Mouse (Mus musculus) hindbrain, embryonic 11.5 days (tissue): Measurements from ENCODE around the gene Asz1. TPM values are rescaled to one million over a fixed set of nuclear protein-coding genes. Genes with fewer than 3 reads are reported as not detected.

Experiments used
- ATAC-seq: fragments of 200-750 bp; cut with Nextera tagmentation; 2 replicates; pipeline ENCODE4 v1.8.0; 2017; ENCODE audit warnings: mild to moderate bottlenecking, moderate TSS enrichment, moderate library complexity; ENCODE audit not compliant: low FRiP score
- DNase-seq: peaks from one replicate; pipeline ENCODE4 v3.0.0-alpha.2; 2015; ENCODE audit warnings: low spot score
- H3K27ac ChIP-seq: fragments of 300-500 bp; sonication (generic); 2 replicates; pipeline ENCODE4 v1.5.1; 2014; ENCODE audit warnings: mild to moderate bottlenecking, low read depth, low read length
- H3K27me3 ChIP-seq: fragments of 300-500 bp; sonication (generic); 2 replicates; pipeline ENCODE4 v1.6.1; 2014; ENCODE audit warnings: mild to moderate bottlenecking, low read length, moderate library complexity, mixed read lengths; ENCODE audit not compliant: control insufficient read depth, insufficient read depth
- H3K36me3 ChIP-seq: fragments of 300-500 bp; sonication (generic); 2 replicates; pipeline ENCODE4 v1.6.1; 2014; ENCODE audit warnings: mild to moderate bottlenecking, low read length, moderate library complexity, mixed read lengths; ENCODE audit not compliant: control insufficient read depth, insufficient read depth
- H3K4me1 ChIP-seq: fragments of 300-500 bp; sonication (generic); replicated peaks from 2 replicates; pipeline ENCODE4 v1.6.1; 2014; ENCODE audit warnings: low read length, mixed read lengths; ENCODE audit not compliant: control insufficient read depth, insufficient read depth
- H3K4me2 ChIP-seq: fragments of 300-500 bp; sonication (generic); replicated peaks from 2 replicates; pipeline ENCODE4 v1.6.1; 2014; ENCODE audit warnings: mild to moderate bottlenecking, low read depth, low read length
- H3K4me3 ChIP-seq: fragments of 300-500 bp; sonication (generic); 2 replicates; pipeline ENCODE4 v1.5.1; 2014; ENCODE audit warnings: low read depth, low read length
- H3K9ac ChIP-seq: fragments of 300-500 bp; sonication (generic); 2 replicates; pipeline ENCODE4 v1.6.1; 2014; ENCODE audit warnings: low read depth, low read length
- H3K9me3 ChIP-seq: fragments of 300-500 bp; sonication (generic); 2 replicates; pipeline ENCODE4 v1.6.1; 2016; ENCODE audit warnings: low read length; ENCODE audit not compliant: control insufficient read depth
- WGBS: fragments of 180-500 bp; shearing (Covaris S2); extraction: QIAGEN DNeasy Blood & Tissue Kit; methylation state at CpG from one replicate; pipeline ENCODE4 v1.1.7; 2014; 5-methylcytosine and 5-hydroxymethylcytosine counted together
- polyA plus RNA-seq: library from polyadenylated mRNA; unstranded; fragments of >200 nt; fragmentation: Nextera tagmentation; extraction: Ambion mirVana; gene quantifications from 2 replicates; pipeline ENCODE4 v1.2.1, GENCODE M21; 2014

Gene Asz1
- not detected in 2 replicates for polyA plus RNA-seq

GRCm38 (mm10) chr6:18108934-18109333 is at the start of gene Asz1:
Gene Asz1 (minus strand): TSS chr6:18109061.
- Histone ChIP-seq H3K4me3 (no peak within 1 kb of the TSS), H3K4me1 (no peaks in the 10 kb centered on the region), H3K27ac (no peak within 1 kb of the TSS), H3K9ac (no peak within 1 kb of the TSS), H3K27me3 (no peaks in the 10 kb centered on the region), H3K4me2 (no peak within 1 kb of the TSS), H3K36me3 (no peaks in the 10 kb centered on the region), H3K9me3 (no peaks in the 10 kb centered on the region)
- ATAC-seq (no peak), DNase-seq (no peak)
- 92% methylated on average over 22 of the region's 22 CpGs for WGBS

DNA sequence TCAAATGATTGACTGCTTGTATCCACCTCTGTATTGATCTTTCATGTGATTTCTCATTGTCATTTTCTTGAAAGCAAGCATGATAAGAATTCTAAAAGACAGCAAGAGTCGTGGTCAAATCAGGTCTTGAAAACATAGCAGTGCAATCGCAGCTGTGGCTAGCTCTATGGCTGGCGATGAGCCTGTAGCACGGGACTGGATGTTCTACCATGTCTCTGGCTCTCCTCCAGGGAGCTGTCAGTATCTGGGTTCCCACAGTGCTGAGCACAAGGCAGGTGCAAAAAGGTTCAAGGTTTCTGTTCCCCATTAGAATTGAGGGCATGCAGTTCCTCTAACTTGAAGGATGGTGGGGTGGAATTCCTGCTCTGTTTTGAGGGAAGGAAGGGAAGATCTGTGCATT is 44.2 kb upstream of the Asz1 start:
- H3K4me1 ChIP-seq, result no peaks in the 10 kb centered on the region
- no peak for DNase-seq
- H3K4me3 ChIP-seq, result no peak overlapping the region
- no peak overlapping the region for H3K27ac ChIP-seq
- no peak overlapping the region for H3K9ac ChIP-seq
- no peak for ATAC-seq
- H3K4me2 ChIP-seq, result no peak overlapping the region
- no peaks in the 10 kb centered on the region for H3K36me3 ChIP-seq
- no peaks in the 10 kb centered on the region for H3K27me3 ChIP-seq
- H3K9me3 ChIP-seq, result no peaks in the 10 kb centered on the region
- WGBS, result 83% methylated on average over 4 of the region's 4 CpGs

DNA sequence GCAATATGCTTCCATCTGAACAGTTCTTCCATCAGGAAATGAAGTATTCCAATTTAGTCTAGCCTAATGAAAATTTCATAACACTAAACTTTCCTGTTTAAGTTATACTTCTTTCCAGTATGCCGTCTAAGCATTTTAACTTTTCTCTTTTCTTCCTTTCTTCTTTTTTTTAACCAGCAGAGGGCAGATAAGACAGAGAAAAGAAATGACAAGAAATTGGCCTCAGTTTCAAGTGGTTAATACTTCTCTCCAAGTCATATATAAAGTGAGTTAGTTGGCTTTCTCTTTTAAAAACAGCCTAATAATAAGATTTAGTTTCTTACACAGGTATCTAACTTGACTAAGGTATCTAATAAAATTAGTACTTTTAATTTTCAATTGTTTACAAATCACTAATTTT is 26.4 kb upstream of the Asz1 start:
- H3K4me3 ChIP-seq, result no peak overlapping the region
- H3K4me2 ChIP-seq, result no peak overlapping the region
- no peak for DNase-seq
- no peaks in the 10 kb centered on the region for H3K27me3 ChIP-seq
- no peak overlapping the region for H3K27ac ChIP-seq
- no peak overlapping the region for H3K9ac ChIP-seq
- no peak for ATAC-seq
- no peaks in the 10 kb centered on the region for H3K36me3 ChIP-seq
- no peaks in the 10 kb centered on the region for H3K4me1 ChIP-seq
- WGBS, result 60% methylated on average over 1 of the region's 1 CpGs
- no peaks in the 10 kb centered on the region for H3K9me3 ChIP-seq

GRCm38 (mm10) chr6:18128059-18128458 is 19.2 kb upstream of the Asz1 start:
- H3K4me1 ChIP-seq, result no peaks in the 10 kb centered on the region
- no peaks in the 10 kb centered on the region for H3K36me3 ChIP-seq
- no peak for ATAC-seq
- no peak overlapping the region for H3K4me2 ChIP-seq
- H3K9ac ChIP-seq, result no peak overlapping the region
- DNase-seq, result no peak
- H3K9me3 ChIP-seq, result no peaks in the 10 kb centered on the region
- WGBS, result 87% methylated on average over 4 of the region's 4 CpGs
- H3K27ac ChIP-seq, result no peak overlapping the region
- H3K4me3 ChIP-seq, result no peak overlapping the region
- H3K27me3 ChIP-seq, result no peaks in the 10 kb centered on the region

DNA sequence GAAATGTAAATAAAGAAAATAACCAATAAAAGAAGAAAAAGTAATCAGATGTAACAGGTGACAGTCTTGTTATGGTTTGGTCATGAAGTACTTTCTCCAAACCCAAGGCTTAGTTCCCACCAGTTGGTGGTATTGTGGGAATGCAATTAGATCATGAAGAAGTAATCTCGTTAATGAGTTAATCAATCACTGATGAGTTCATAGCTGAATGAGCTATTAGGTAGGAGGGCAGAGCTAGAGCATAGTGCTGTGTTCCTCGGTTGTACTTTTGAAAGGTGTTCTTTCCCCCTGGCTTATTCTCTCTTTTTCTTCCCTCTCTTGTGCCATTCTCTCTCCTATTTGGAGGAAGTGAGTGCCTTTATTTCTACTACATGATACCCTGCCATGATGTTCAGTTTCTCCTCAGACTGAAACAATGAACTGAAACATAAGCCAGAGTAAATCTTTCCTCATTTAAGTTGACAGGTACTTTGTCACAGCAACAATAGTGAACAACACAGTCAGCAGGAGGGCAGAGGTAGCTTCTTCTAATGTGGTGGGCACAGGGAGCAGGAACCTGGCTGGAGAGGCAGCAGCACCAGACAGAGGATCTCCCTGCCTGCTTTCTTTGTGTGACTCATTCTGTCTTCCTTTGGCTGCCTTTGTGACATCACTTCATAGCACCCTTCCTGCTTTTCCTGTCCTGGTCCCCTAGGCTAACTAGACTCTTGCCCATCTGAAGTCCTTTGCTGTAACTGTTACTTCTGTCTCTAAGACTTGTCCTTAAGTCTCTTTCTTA is 18.5 kb upstream of the Asz1 start:
- Histone ChIP-seq H3K36me3 (no peaks in the 10 kb centered on the region), H3K9me3 (no peaks in the 10 kb centered on the region), H3K4me3 (no peak overlapping the region), H3K27ac (no peak overlapping the region), H3K9ac (no peak overlapping the region), H3K4me1 (no peaks in the 10 kb centered on the region), H3K4me2 (no peak overlapping the region), H3K27me3 (no peaks in the 10 kb centered on the region)
- DNase-seq (no peak), ATAC-seq (no peak)
- 48% methylated on average over 2 of the region's 2 CpGs for WGBS

GRCm38 (mm10) chr6:18096861-18097260 is 12.0 kb downstream of the Asz1 start:
- H3K9me3 ChIP-seq, result no peaks in the 10 kb centered on the region
- WGBS, result 93% methylated on average over 1 of the region's 1 CpGs
- no peaks in the 10 kb centered on the region for H3K27me3 ChIP-seq
- H3K36me3 ChIP-seq, result no peaks in the 10 kb centered on the region
- no peak for ATAC-seq
- no peak overlapping the region for H3K27ac ChIP-seq
- H3K4me3 ChIP-seq, result no peak overlapping the region
- H3K4me1 ChIP-seq, result no peaks in the 10 kb centered on the region
- H3K9ac ChIP-seq, result no peak overlapping the region
- DNase-seq, result no peak
- no peak overlapping the region for H3K4me2 ChIP-seq

GRCm38 (mm10) chr6:18089098-18089497 is 19.8 kb downstream of the Asz1 start:
- Histone ChIP-seq H3K4me3 (no peak overlapping the region), H3K4me1 (no peaks in the 10 kb centered on the region), H3K4me2 (no peak overlapping the region), H3K36me3 (no peaks in the 10 kb centered on the region), H3K9ac (no peak overlapping the region), H3K27me3 (no peaks in the 10 kb centered on the region), H3K9me3 (no peaks in the 10 kb centered on the region), H3K27ac (no peak overlapping the region)
- no peak for DNase-seq
- WGBS, result 79% methylated on average over 5 of the region's 5 CpGs
- ATAC-seq, result no peak

DNA sequence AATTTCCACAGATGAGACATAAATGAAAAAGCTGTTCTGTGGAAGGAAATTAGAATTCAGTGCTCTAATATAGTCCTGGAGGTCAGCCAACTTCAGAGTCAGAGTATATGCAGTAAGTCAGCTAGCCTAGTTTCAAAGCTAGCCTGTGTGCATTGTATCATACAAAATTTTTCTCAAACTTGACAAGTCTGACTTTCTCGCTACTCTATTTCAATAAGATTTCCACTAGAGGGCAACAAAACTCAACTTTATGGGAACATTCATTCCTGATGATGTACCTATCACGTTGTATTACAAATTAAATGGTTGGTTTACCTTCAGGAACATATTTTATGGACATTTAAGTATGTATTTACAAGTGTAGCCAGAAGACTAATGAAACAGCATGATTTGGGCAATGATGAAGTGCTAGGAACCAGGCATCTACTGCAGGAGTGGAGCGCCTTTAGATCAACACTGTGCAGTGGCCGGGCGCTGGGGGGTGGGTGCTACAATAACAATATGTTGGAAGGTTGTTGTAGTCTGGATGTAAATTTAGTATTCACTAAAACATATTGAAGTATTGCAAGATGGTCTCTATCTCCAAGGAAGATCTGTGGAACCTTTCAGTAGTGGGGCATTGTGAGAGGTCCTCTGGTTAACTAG is 21.6 kb downstream of the Asz1 start:
- no peak overlapping the region for H3K4me3 ChIP-seq
- DNase-seq (peak; percentile 34), ATAC-seq (no peak)
- no peak overlapping the region for H3K27ac ChIP-seq
- no peaks in the 10 kb centered on the region for H3K27me3 ChIP-seq
- H3K9me3 ChIP-seq, result no peaks in the 10 kb centered on the region
- H3K9ac ChIP-seq, result no peak overlapping the region
- no peaks in the 10 kb centered on the region for H3K36me3 ChIP-seq
- H3K4me1 ChIP-seq, result no peaks in the 10 kb centered on the region
- H3K4me2 ChIP-seq, result no peak overlapping the region
- WGBS, result 67% methylated on average over 5 of the region's 5 CpGs

DNA sequence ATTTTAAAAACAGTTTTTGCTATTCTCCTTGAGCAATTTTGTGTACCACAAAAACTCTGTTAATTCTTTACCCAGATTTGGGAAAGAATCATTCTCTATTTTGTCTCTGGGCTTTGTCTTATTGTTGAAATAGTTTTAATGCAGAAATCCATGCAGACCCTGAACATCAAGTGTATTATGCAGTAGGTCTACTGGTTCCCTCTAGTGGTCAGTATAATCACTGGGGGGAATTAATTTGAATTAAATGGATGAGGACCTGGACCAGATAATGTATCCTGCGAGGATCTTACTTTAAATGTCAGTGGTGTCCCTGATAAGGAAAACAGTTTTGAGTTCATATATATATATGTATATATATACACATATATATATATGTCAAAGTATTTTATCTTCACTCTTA is 30.2 kb downstream of the Asz1 start:
- Histone ChIP-seq H3K27me3 (no peaks in the 10 kb centered on the region), H3K9ac (no peak overlapping the region), H3K4me1 (no peaks in the 10 kb centered on the region), H3K4me2 (no peak overlapping the region), H3K36me3 (no peaks in the 10 kb centered on the region), H3K9me3 (no peaks in the 10 kb centered on the region), H3K4me3 (no peak overlapping the region), H3K27ac (no peak overlapping the region)
- 40% methylated on average over 1 of the region's 1 CpGs for whole genome bisulfite sequencing
- peak; percentile 34 for DNase-seq
- ATAC-seq, result peak; percentile 59; the same call in 1 of the 2 replicates
